Mouse (Mus musculus) embryonic facial prominence, embryonic 14.5 days (tissue): ENCODE measurements at regions not wholly inside any gene's neighbourhood (a gene's known extent, or its start where the extent isn't known, plus 50 kb on each side); places are given as distances from the start of the nearest gene placed in this dataset.

Source experiments
- ATAC-seq: fragments of 200-750 bp; cut with Nextera tagmentation; 2 replicates; pipeline ENCODE4 v1.8.0; 2017; ENCODE audit warnings: low read depth, moderate number of reproducible peaks, moderate TSS enrichment
- DNase-seq: peaks from one replicate; pipeline ENCODE4 v3.0.0-alpha.2; 2015; ENCODE audit warnings: low spot score
- H3K27ac ChIP-seq: fragments of 300-500 bp; sonication (generic); replicated peaks from 2 replicates; pipeline ENCODE4 v1.5.1; 2014; ENCODE audit warnings: low read depth, mild to moderate bottlenecking, low read length, moderate library complexity
- H3K27me3 ChIP-seq: fragments of 300-500 bp; sonication (generic); replicated peaks from 2 replicates; pipeline ENCODE4 v1.6.1; 2014; ENCODE audit warnings: low read length; ENCODE audit not compliant: control insufficient read depth, insufficient read depth
- H3K36me3 ChIP-seq: fragments of 300-500 bp; sonication (generic); 2 replicates; pipeline ENCODE4 v1.6.1; 2014; ENCODE audit warnings: low read length, mixed read lengths; ENCODE audit not compliant: control insufficient read depth, insufficient read depth
- H3K4me1 ChIP-seq: fragments of 300-500 bp; sonication (generic); 2 replicates; pipeline ENCODE4 v1.6.1; 2014; ENCODE audit warnings: antibody characterized with exemption, low read length; ENCODE audit not compliant: control insufficient read depth, insufficient read depth
- H3K4me2 ChIP-seq: fragments of 300-500 bp; sonication (generic); 2 replicates; pipeline ENCODE4 v1.6.1; 2014; ENCODE audit warnings: low read depth, mild to moderate bottlenecking, low read length, moderate library complexity, mixed read lengths
- H3K4me3 ChIP-seq: fragments of 300-500 bp; sonication (generic); 2 replicates; pipeline ENCODE4 v1.5.1; 2014; ENCODE audit warnings: low read depth, mild to moderate bottlenecking, low read length
- H3K9ac ChIP-seq: fragments of 300-500 bp; sonication (generic); 2 replicates; pipeline ENCODE4 v1.6.1; 2014; ENCODE audit warnings: low read depth, mild to moderate bottlenecking, low read length, moderate library complexity, mixed read lengths
- H3K9me3 ChIP-seq: fragments of 300-500 bp; sonication (generic); 2 replicates; pipeline ENCODE4 v1.6.1; 2016; ENCODE audit warnings: low read length; ENCODE audit not compliant: control insufficient read depth
- WGBS: fragments of 180-500 bp; shearing (Covaris S2); extraction: QIAGEN DNeasy Blood & Tissue Kit; methylation state at CpG from one replicate; pipeline ENCODE4 v1.1.7; 2014; 5-methylcytosine and 5-hydroxymethylcytosine counted together

GRCm38 (mm10) chr6:147718713-147719490, 243.3 kb downstream of the Ccdc91 start:
- Histone ChIP-seq H3K27me3 (no peaks in the 10 kb centered on the region), H3K4me1 (peaks cover 16% of the 10 kb centered on the region; the same call in 1 of the 2 replicates), H3K4me3 (no peak overlapping the region), H3K27ac (peak overlapping the region; percentile 49), H3K9ac (no peak overlapping the region), H3K4me2 (no peak overlapping the region), H3K9me3 (no peaks in the 10 kb centered on the region), H3K36me3 (no peaks in the 10 kb centered on the region)
- WGBS = 54% methylated on average over 10 of the region's 10 CpGs
- DNase-seq (no peak), ATAC-seq (peak; percentile 26; the same call in 1 of the 2 replicates)

GRCm38 (mm10) chr6:147719539-147719938, 243.9 kb downstream of the Ccdc91 start:
- H3K4me3 ChIP-seq = no peak overlapping the region
- WGBS = 77% methylated on average over 8 of the region's 8 CpGs
- no peak for ATAC-seq
- H3K27ac ChIP-seq = no peak overlapping the region
- H3K9ac ChIP-seq = no peak overlapping the region
- H3K4me2 ChIP-seq = no peak overlapping the region
- no peak for DNase-seq
- no peaks in the 10 kb centered on the region for H3K27me3 ChIP-seq
- H3K9me3 ChIP-seq = no peaks in the 10 kb centered on the region
- H3K36me3 ChIP-seq = no peaks in the 10 kb centered on the region
- H3K4me1 ChIP-seq = peaks cover 16% of the 10 kb centered on the region; the same call in 1 of the 2 replicates

GRCm38 (mm10) chr6:147723336-147723735, 247.7 kb downstream of the Ccdc91 start:
- Histone ChIP-seq H3K27me3 (no peaks in the 10 kb centered on the region), H3K36me3 (no peaks in the 10 kb centered on the region), H3K4me3 (no peak overlapping the region), H3K9ac (no peak overlapping the region), H3K4me1 (peaks cover 19% of the 10 kb centered on the region; the same call in 1 of the 2 replicates), H3K9me3 (0 out of 2 replicates have a peak, but pooled peaks cover under 1% of the 10 kb centered on the region), H3K4me2 (no peak overlapping the region), H3K27ac (no peak overlapping the region)
- WGBS = 93% methylated on average over 5 of the region's 5 CpGs
- DNase-seq (no peak), ATAC-seq (no peak)

GRCm38 (mm10) chr6:147726987-147727386, 251.4 kb downstream of the Ccdc91 start:
- Histone ChIP-seq H3K4me2 (no peak overlapping the region), H3K4me1 (peaks cover 9% of the 10 kb centered on the region; the same call in 1 of the 2 replicates), H3K9me3 (peaks cover 3% of the 10 kb centered on the region; the same call in 1 of the 2 replicates), H3K27me3 (no peaks in the 10 kb centered on the region), H3K9ac (no peak overlapping the region), H3K4me3 (no peak overlapping the region), H3K27ac (peak overlapping the region; percentile 72), H3K36me3 (no peaks in the 10 kb centered on the region)
- no peak for ATAC-seq
- peak; percentile 53 for DNase-seq
- WGBS = 65% methylated on average over 4 of the region's 4 CpGs

- 50% methylated on average over 6 of the region's 6 CpGs for WGBS
These were observed 252.3 kb downstream of the Ccdc91 start for GRCm38 (mm10) chr6:147727644-147728533.

GRCm38 (mm10) chr6:147729721-147730120, 254.1 kb downstream of the Ccdc91 start:
- Histone ChIP-seq H3K4me1 (peaks cover 9% of the 10 kb centered on the region; the same call in 1 of the 2 replicates), H3K36me3 (no peaks in the 10 kb centered on the region), H3K27me3 (no peaks in the 10 kb centered on the region), H3K9me3 (peaks cover 3% of the 10 kb centered on the region; the same call in 1 of the 2 replicates), H3K4me2 (no peak overlapping the region), H3K9ac (no peak overlapping the region), H3K27ac (no peak overlapping the region), H3K4me3 (no peak overlapping the region)
- ATAC-seq = no peak
- DNase-seq = no peak

More at GRCm38 (mm10) chr6:147727644-147728533, 252.3 kb downstream of the Ccdc91 start:
- Histone ChIP-seq H3K27ac (peak overlapping the region; percentile 72), H3K4me2 (no peak overlapping the region), H3K4me3 (no peak overlapping the region), H3K4me1 (peaks cover 9% of the 10 kb centered on the region; the same call in 1 of the 2 replicates), H3K9me3 (peaks cover 3% of the 10 kb centered on the region; the same call in 1 of the 2 replicates), H3K9ac (no peak overlapping the region), H3K36me3 (no peaks in the 10 kb centered on the region), H3K27me3 (no peaks in the 10 kb centered on the region)
- DNase-seq (peak; percentile 81), ATAC-seq (peak; percentile 76; the same call in 1 of the 2 replicates)

GRCm38 (mm10) chr6:147738621-147739325, 263.1 kb downstream of the Ccdc91 start:
- ATAC-seq = no peak
- Histone ChIP-seq H3K4me3 (no peak overlapping the region), H3K9me3 (no peaks in the 10 kb centered on the region), H3K27me3 (no peaks in the 10 kb centered on the region), H3K36me3 (no peaks in the 10 kb centered on the region), H3K27ac (no peak overlapping the region), H3K9ac (no peak overlapping the region), H3K4me2 (no peak overlapping the region), H3K4me1 (no peaks in the 10 kb centered on the region)
- 91% methylated on average over 5 of the region's 5 CpGs for WGBS
- DNase-seq = no peak

- H3K4me2 ChIP-seq = no peak overlapping the region
- H3K9me3 ChIP-seq = no peaks in the 10 kb centered on the region
- H3K36me3 ChIP-seq = no peaks in the 10 kb centered on the region
- no peak for ATAC-seq
- 73% methylated on average over 7 of the region's 7 CpGs for WGBS
- no peak overlapping the region for H3K27ac ChIP-seq
- H3K4me3 ChIP-seq = no peak overlapping the region
- H3K4me1 ChIP-seq = no peaks in the 10 kb centered on the region
- DNase-seq = peak; percentile 59
- H3K9ac ChIP-seq = no peak overlapping the region
- H3K27me3 ChIP-seq = no peaks in the 10 kb centered on the region
These were observed 265.8 kb downstream of the Ccdc91 start for GRCm38 (mm10) chr6:147741446-147741845.
